Mouse (Mus musculus) monocyte, adult 5-6 weeks (primary cell): Measurements from ENCODE around the gene Midn. TPM values are rescaled to one million over a fixed set of nuclear protein-coding genes. Genes with fewer than 3 reads are reported as not detected.

Experiments used
- ATAC-seq: fragments of 153-309, 156-312 bp; replicated peaks from 2 replicates; pipeline ENCODE4 v1.8.0; 2017; ENCODE audit warnings: mild to moderate bottlenecking; ENCODE audit not compliant: low TSS enrichment, insufficient number of reproducible peaks, severe bottlenecking, poor library complexity, low FRiP score
- total RNA-seq: library from RNA; stranded (forward); fragments of 200-1000, 200-491, 200-594 nt; gene quantifications from 3 replicates; pipeline ENCODE4 v1.2.3, GENCODE M21; 2017

The Midn gene
- 27.3 to 65.5 TPM (median 29.9 TPM) in 3 replicates for total RNA-seq

DNA sequence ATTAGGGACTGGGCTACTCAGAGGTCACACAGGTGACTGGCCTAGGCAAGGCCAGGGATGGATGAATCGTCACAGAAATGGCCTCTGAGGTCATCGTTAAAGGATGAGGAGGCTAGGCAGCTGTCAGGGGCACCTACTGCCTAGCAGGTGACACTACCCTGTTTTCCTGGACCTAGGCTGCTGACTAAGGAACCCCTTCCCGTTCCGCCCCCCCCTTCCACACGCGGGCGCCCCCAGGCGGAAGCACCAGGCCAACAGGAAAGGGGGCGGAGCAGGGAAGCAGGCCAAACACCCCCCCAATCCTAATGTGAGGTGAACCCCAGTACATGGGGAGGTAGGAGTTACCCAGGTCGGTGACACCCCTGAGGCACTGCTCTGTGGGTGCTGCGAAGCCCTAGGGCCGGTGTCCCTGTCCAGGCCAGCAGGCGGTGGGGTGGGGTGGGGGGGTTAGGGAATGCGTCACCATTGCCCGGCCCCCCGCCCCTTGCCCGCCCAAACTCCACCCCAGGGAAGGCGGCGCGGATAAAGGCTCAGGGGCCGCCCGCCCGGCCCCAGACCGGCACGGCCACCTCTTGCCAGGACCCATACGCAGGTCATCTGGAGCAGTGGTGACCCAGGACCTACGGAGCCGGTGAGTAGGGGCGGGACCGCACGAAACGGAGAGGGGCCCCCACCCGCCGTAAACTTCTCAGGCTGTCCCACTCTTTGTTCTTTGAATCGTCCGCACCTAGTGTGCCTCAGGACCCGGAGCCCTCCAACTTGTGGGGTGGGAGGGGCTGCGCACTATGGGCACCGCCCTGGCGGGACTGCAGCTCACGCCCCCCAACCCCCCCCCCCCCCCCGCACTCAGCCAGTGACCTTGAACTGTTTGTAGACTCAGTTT lies at the start of gene Midn:
Midn (plus strand) TSS at position 554 of the 883 bp plus-strand sequence.
- no peak for ATAC-seq

- peak; percentile 52 for ATAC-seq
These were observed 49.4 kb upstream of the Midn start for GRCm38 (mm10) chr10:80098630-80099029.

- no peak for ATAC-seq
These were observed 47.1 kb upstream of the Midn start for GRCm38 (mm10) chr10:80100982-80101381.

- peak; percentile 52 for ATAC-seq
These were observed 45.7 kb upstream of the Midn start for GRCm38 (mm10) chr10:80102216-80102915.

DNA sequence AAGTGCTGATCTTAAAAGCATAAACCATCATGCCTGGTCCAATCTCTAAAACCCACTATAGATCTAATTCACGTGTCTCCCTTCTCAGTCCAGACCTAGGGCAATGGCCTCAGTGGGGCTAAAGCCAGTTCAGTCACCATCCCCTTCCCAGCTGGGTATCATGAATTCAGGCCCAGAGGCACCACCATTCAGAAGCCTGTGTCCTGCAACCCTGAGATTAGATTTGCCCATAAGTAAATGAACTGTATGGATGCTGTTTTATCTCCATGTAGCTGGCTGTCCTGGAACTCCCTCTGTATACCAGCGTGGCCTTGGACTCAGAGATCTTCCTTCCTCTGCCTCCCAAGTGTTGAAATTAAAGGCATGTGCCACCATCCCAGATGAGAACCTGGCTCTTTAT lies 45.0 kb upstream of the Midn start:
- no peak for ATAC-seq

DNA sequence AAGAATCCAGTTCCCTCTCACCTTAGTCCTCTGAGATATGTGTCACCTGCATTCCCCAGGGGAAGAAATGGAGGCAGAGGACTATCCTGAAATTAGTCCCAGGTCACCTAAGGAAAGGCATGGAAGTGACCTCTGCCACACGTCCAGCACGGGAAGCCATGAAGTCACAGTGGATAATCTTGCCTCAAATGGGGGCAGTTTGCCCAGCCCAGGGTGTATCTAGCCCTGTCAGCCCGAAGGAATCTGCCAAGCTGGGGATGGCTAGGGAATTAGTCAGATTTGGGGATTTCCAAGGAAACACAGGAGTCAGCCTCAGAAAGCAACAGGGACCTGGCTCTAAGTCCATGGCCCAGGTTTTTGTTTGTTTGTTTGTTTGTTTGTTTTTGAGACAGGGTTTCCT lies 43.9 kb upstream of the Midn start:
- no peak for ATAC-seq

GRCm38 (mm10) chr10:80105460-80105859 lies 42.6 kb upstream of the Midn start, which contains the start of gene Sbno2:
TSS of gene Sbno2 (minus strand) at chr10:80105571.
- peak; percentile 84 for ATAC-seq

GRCm38 (mm10) chr10:80105926-80106325 lies 42.1 kb upstream of the Midn start:
- ATAC-seq: no peak

DNA sequence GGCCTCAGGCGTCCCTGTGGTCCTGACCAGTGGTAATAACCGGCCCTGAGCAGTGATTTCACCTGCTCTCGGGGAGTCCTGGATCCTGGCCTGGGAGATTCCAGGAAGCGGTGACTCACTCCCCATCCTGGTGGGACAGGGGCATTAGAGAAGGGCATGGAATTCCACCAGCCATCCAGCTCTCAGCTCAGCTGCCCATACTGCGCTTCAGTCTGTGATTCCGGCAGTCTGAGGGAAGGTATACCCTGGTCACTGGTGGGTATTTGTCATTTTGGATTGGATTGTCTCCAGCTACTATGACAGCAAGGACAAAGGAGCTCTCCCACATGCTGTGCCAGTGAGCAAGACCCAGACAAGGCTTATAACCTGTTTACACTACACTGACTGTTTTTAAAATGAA lies 40.4 kb upstream of the Midn start:
- no peak for ATAC-seq

GRCm38 (mm10) chr10:80114341-80115284 lies 33.5 kb upstream of the Midn start:
- peak; percentile 49 for ATAC-seq

DNA sequence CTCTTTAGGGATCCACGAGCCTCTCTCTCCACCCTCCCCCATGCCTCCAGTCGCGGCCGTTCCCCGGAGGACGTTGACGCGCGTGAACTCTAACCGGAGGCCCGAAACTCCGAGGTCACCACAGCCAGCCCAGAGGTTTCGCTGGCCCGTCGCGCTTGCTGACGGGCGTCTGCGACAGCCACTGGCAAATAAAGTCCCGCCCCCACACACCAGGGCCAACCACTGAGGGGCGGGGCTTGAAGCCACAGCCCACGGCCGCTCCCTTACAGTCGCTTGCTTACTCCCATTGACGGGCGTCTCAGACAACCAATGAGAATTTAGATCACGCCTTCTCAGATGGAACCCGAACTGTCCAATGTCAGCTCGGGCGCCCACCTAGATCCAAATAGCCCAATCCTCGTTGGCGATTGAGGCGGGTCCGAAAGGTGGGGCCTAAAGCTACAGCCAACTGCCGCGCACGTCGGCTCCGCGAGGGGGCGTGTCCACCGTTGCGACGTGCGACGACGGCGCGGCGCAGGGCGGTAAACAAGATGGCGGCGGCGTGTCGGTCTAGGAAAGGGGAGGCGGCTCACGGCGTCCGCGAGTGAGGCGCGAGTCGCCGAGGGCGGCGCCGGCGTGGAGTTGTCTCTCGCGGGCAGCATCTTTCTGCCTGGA lies 32.7 kb upstream of the Midn start, which contains the start of gene Stk11:
Stk11 (plus strand) TSS at position 514 of the 654 bp plus-strand sequence.
- peak; percentile 84 for ATAC-seq

- ATAC-seq: no peak
These were observed 32.1 kb upstream of the Midn start for GRCm38 (mm10) chr10:80115944-80116335.

DNA sequence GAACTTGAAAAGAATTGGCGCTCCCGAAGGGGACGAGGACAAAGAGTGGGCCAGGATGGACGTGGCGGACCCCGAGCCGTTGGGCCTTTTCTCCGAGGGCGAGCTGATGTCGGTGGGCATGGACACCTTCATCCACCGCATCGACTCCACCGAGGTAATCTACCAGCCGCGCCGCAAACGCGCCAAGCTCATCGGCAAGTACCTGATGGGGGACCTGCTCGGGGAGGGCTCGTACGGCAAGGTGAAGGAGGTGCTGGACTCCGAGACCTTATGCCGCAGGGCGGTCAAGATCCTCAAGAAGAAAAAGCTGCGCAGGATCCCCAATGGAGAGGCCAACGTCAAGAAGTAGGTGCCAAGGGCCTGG lies 31.5 kb upstream of the Midn start:
- ATAC-seq: no peak

- no peak for ATAC-seq
These were observed 31.0 kb upstream of the Midn start for GRCm38 (mm10) chr10:80116927-80117691.

DNA sequence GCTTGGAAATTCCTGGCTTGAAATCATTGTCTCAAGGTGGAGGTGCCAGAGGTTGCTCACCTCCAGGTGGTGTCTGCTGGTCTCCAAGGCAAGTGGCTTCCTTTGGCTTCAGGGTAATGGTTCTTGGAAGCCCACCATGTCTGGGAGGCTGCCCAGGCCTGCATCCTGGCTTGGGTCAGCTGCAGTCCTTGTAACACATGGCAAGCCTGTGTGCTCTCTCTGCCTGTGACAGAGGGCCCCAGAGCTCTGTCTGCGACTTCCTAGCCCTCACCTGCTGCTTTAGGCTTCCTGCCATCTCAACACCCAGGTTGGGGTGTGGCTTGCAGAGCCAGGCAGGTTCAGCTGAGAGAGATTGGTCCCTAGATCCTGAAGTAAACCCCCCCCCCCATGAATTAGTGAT lies 30.3 kb upstream of the Midn start:
- no peak for ATAC-seq

- ATAC-seq: no peak
These were observed 29.5 kb upstream of the Midn start for GRCm38 (mm10) chr10:80118552-80118951.

DNA sequence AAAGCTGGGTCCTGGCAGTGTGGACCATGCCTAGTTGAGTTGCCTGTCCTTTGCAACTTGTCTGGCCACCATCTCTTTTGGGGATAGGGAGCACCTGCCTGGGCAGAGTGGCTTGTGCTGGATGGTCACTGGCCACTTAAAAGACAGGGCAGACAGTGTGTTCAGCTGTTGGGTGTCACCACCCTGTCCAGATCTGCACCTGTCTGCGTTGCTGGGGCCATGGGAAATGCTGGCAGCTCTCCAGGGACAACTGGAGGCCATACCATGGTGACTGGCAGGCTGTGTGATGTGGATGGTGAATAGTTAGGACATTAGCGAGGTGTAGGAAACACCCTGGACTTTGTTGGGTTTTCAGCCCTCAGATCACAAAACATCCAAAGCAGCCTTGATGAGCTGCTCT lies 27.9 kb upstream of the Midn start:
- ATAC-seq: no peak

DNA sequence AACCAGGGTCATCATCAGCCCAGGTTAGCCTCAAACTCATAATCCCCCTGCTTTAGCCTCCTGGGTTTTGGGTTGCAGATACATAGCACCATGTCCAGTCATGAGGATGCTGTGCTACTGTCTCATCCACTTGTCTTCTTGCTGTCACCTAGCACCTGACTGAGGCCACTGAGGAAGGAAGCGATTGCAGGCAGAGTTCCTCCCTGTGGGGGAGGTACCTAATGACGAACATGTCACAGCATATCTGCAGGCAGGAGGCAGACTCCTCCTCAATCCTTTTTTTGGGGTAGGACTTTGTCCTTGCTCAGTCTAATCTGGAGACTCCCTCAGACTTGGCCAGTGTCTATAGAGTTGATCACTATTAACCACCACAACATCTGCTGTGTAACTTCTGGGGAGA lies 26.4 kb upstream of the Midn start:
- ATAC-seq: no peak
